Mouse (Mus musculus): Measurements from ENCODE around the gene Nup188. TPM values are rescaled to one million over a fixed set of nuclear protein-coding genes. Genes with fewer than 3 reads are reported as not detected.

Gene Nup188
- polyA plus RNA-seq, 1 experiment from 2014 or later = 21.6 TPM

DNA sequence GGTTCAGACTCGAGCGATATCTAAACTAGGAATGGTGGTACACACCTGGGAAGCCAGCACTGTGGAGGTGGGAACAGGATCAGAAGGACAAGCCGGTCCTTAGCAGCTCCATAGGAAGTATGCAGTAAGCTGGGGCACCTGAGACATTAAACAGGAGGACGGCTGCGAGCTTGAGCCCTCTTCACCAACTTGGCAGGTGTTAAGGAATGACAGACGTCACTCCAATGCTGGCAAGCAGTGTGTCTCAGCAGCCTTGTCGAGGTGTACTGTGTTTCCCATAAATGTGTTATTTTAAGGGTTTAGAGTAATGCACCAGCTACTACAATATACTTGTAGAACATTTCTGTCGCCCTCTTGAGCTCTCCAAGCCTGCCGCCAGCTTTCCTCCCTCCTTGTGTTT lies 100.7 kb downstream of the Nup188 start:
- no peaks in the 10 kb centered on the region for H3K27me3 ChIP-seq
- H3K9me3 ChIP-seq = no peaks in the 10 kb centered on the region
- WGBS = 89% methylated on average over 9 of the region's 9 CpGs
- no peak overlapping the region for H3K9ac ChIP-seq
- H3K4me2 ChIP-seq = no peak overlapping the region
- ATAC-seq (ENCODE audit: low FRiP score) = no peak
- peaks cover 11% of the 10 kb centered on the region for H3K4me1 ChIP-seq (replicated peaks)
- peaks cover 42% of the 10 kb centered on the region for H3K36me3 ChIP-seq
- H3K27ac ChIP-seq = no peak overlapping the region
- no peak overlapping the region for H3K4me3 ChIP-seq

GRCm38 (mm10) chr2:30389000-30389399 lies 102.8 kb downstream of the Nup188 start:
- H3K36me3 ChIP-seq = peaks cover 21% of the 10 kb centered on the region
- H3K9me3 ChIP-seq = no peaks in the 10 kb centered on the region
- H3K9ac ChIP-seq = no peak overlapping the region
- H3K4me1 ChIP-seq (replicated peaks) = peaks cover 24% of the 10 kb centered on the region
- H3K4me2 ChIP-seq = no peak overlapping the region
- H3K27ac ChIP-seq = no peak overlapping the region
- WGBS = 89% methylated on average over 2 of the region's 2 CpGs
- no peaks in the 10 kb centered on the region for H3K27me3 ChIP-seq
- ATAC-seq (ENCODE audit: low FRiP score) = no peak
- H3K4me3 ChIP-seq = no peak overlapping the region

GRCm38 (mm10) chr2:30392114-30392576 lies 105.9 kb downstream of the Nup188 start, which contains the start of gene Dolpp1:
Gene Dolpp1 (plus strand): TSS chr2:30392254.
- peak; percentile 99 for ATAC-seq (ENCODE audit: low FRiP score)
- H3K9ac ChIP-seq = peak within 1 kb of the TSS; percentile 93
- WGBS = under 1% methylated on average over 40 of the region's 40 CpGs
- H3K4me3 ChIP-seq = peak within 1 kb of the TSS; percentile 82
- peak within 1 kb of the TSS; percentile 99 for H3K4me2 ChIP-seq
- peak within 1 kb of the TSS; percentile 96 for H3K27ac ChIP-seq
- no peaks in the 10 kb centered on the region for H3K9me3 ChIP-seq
- H3K27me3 ChIP-seq = no peaks in the 10 kb centered on the region
- peaks cover 29% of the 10 kb centered on the region for H3K4me1 ChIP-seq (replicated peaks)
- H3K36me3 ChIP-seq = peaks cover 22% of the 10 kb centered on the region

DNA sequence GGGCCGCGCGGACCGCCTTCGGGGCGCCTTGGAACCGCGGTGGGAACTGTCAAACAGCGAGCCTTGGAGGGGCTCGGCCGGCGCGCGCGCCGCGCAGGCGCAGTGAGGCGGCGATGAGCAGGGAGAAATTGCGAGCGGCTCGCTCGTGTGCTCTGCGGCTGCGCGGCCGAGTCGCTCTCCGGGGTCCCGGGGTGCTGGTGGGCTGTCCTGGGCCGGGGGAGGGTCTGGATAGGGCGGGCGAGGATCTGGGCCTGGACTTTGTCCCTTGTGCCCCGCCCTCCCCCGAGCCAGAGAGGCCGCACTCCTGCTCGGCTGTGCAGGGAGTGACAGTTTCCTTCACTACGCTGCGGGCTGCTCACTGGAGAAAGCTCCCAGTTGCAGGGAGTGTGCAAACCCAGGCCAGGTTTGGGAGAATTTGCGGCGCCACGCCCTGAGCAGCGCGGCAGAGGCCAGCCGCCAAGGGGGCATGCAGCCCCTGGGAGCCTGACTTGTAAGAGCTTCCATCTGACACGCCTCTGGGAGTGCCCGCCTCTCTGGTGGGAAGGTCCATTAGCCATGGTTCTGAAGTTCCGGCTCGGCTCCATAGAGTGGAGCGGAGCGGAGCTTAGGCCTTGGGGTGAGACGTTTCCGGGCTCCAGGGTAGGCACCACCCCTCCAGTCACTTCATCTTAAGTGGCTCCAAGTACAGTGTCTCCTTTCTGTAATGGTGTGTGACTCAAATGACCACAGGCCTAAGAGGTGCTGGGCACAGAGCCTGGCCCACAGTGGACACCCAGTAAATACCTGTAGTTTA lies 106.6 kb downstream of the Nup188 start:
- no peaks in the 10 kb centered on the region for H3K27me3 ChIP-seq
- H3K9me3 ChIP-seq = no peaks in the 10 kb centered on the region
- peak overlapping the region; percentile 96 for H3K27ac ChIP-seq
- H3K4me2 ChIP-seq = peak overlapping the region; percentile 99
- H3K4me1 ChIP-seq (replicated peaks) = peaks cover 29% of the 10 kb centered on the region
- H3K9ac ChIP-seq = peak overlapping the region; percentile 93
- peak overlapping the region; percentile 82 for H3K4me3 ChIP-seq
- 1% methylated on average over 54 of the region's 54 CpGs for WGBS
- H3K36me3 ChIP-seq = peaks cover 29% of the 10 kb centered on the region
- peak; percentile 87 for ATAC-seq (ENCODE audit: low FRiP score)

GRCm38 (mm10) chr2:30393370-30393656 lies 107.1 kb downstream of the Nup188 start:
- peaks cover 34% of the 10 kb centered on the region for H3K36me3 ChIP-seq
- WGBS = 83% methylated on average over 1 of the region's 1 CpGs
- no peaks in the 10 kb centered on the region for H3K27me3 ChIP-seq
- peak overlapping the region; percentile 96 for H3K27ac ChIP-seq
- ATAC-seq (ENCODE audit: low FRiP score) = no peak
- peak overlapping the region; percentile 82 for H3K4me3 ChIP-seq
- peak overlapping the region; percentile 93 for H3K9ac ChIP-seq
- no peaks in the 10 kb centered on the region for H3K9me3 ChIP-seq
- H3K4me1 ChIP-seq (replicated peaks) = peaks cover 34% of the 10 kb centered on the region
- H3K4me2 ChIP-seq = peak overlapping the region; percentile 99

Small RNAs within 50 kb of the gene (microRNA-seq; reads per million reads assigned to microRNA genes)
- not detected for gene Gm47292

Other genes with a start within 250 kb of the Nup188 start
- gene Wdr34, start 237.5 kb upstream of the Nup188 start, polyA plus RNA-seq (2015; fragmentation: Nextera tagmentation; extraction: Ambion mirVana) = 64.2 and 67.0 TPM in 2 replicates
- gene Set, start 229.0 kb upstream of the Nup188 start, polyA plus RNA-seq (2015; fragmentation: Nextera tagmentation; extraction: Ambion mirVana) = 400 TPM in 2 replicates
- 1.9 and 2.3 TPM in 2 replicates for gene Pkn3, start 208.7 kb upstream of the Nup188 start, polyA plus RNA-seq (2015; fragmentation: Nextera tagmentation; extraction: Ambion mirVana)
- gene Zdhhc12, start 192.7 kb upstream of the Nup188 start, polyA plus RNA-seq (2015; fragmentation: Nextera tagmentation; extraction: Ambion mirVana) = 24.2 TPM in 2 replicates
- gene Zer1, start 161.8 kb upstream of the Nup188 start, polyA plus RNA-seq (2015; fragmentation: Nextera tagmentation; extraction: Ambion mirVana) = 14.1 and 15.2 TPM in 2 replicates
- gene Tbc1d13, start 152.7 kb upstream of the Nup188 start, polyA plus RNA-seq (2015; fragmentation: Nextera tagmentation; extraction: Ambion mirVana) = 11.9 and 14.6 TPM in 2 replicates
- gene Endog, start 114.9 kb upstream of the Nup188 start, polyA plus RNA-seq (2015; fragmentation: Nextera tagmentation; extraction: Ambion mirVana) = 14.3 and 19.3 TPM in 2 replicates
- gene Spout1, start 107.9 kb upstream of the Nup188 start, polyA plus RNA-seq (2015; fragmentation: Nextera tagmentation; extraction: Ambion mirVana) = 58.1 and 58.4 TPM in 2 replicates
- gene Kyat1, start 80.5 kb upstream of the Nup188 start, polyA plus RNA-seq (2015; fragmentation: Nextera tagmentation; extraction: Ambion mirVana) = 14.5 and 14.8 TPM in 2 replicates
- 59.8 TPM in 2 replicates for gene Lrrc8a, start 48.7 kb upstream of the Nup188 start, polyA plus RNA-seq (2015; fragmentation: Nextera tagmentation; extraction: Ambion mirVana)
- 0.10 and 0.36 TPM in 2 replicates for gene Gm28035, start 45.8 kb upstream of the Nup188 start, polyA plus RNA-seq (2015; fragmentation: Nextera tagmentation; extraction: Ambion mirVana)
- 6.5 and 8.3 TPM in 2 replicates for gene Phyhd1, start 20.2 kb upstream of the Nup188 start, polyA plus RNA-seq (2015; fragmentation: Nextera tagmentation; extraction: Ambion mirVana)
- gene Gm28038, start 5.4 kb upstream of the Nup188 start, polyA plus RNA-seq (2015; fragmentation: Nextera tagmentation; extraction: Ambion mirVana) = not detected in 2 replicates
- gene Dolk, start 63 bp upstream of the Nup188 start, polyA plus RNA-seq (2015; fragmentation: Nextera tagmentation; extraction: Ambion mirVana) = 33.7 TPM in 2 replicates
- 146 and 160 TPM in 2 replicates for gene Sh3glb2, start 72.9 kb downstream of the Nup188 start, polyA plus RNA-seq (2015; fragmentation: Nextera tagmentation; extraction: Ambion mirVana)
- 27.0 and 33.1 TPM in 2 replicates for gene Miga2, start 77.8 kb downstream of the Nup188 start, polyA plus RNA-seq (2015; fragmentation: Nextera tagmentation; extraction: Ambion mirVana)
- 51.2 and 53.9 TPM in 2 replicates for gene Dolpp1, start 105.9 kb downstream of the Nup188 start, polyA plus RNA-seq (2015; fragmentation: Nextera tagmentation; extraction: Ambion mirVana)
- 22.1 and 24.0 TPM in 2 replicates for gene Crat, start 129.4 kb downstream of the Nup188 start, polyA plus RNA-seq (2015; fragmentation: Nextera tagmentation; extraction: Ambion mirVana)
- 129 and 133 TPM in 2 replicates for gene Ptpa, start 129.6 kb downstream of the Nup188 start, polyA plus RNA-seq (2015; fragmentation: Nextera tagmentation; extraction: Ambion mirVana)
- gene Ier5l, start 187.8 kb downstream of the Nup188 start, polyA plus RNA-seq (2015; fragmentation: Nextera tagmentation; extraction: Ambion mirVana) = 2.1 and 2.9 TPM in 2 replicates